Mouse (Mus musculus): ENCODE results near the gene Gm9117. TPM values are rescaled to one million over a fixed set of nuclear protein-coding genes. Genes with fewer than 3 reads are reported as not detected.

Gm9117 gene
- not detected in 2 replicates for polyA plus RNA-seq (2012; rRNA removed)

GRCm38 (mm10) chr3:93943443-93943842 lies at the start of gene Gm9117:
TSS of gene Gm9117 (minus strand) at chr3:93943543.

GRCm38 (mm10) chr3:93961214-93961613 lies 17.9 kb upstream of the Gm9117 start, which contains the start of gene Tdpoz5:
TSS of gene Tdpoz5 (minus strand) at chr3:93961314.

Other genes with a start within 250 kb of the Gm9117 start
- gene Gm5773, start 170.5 kb downstream of the Gm9117 start, polyA plus RNA-seq (2012; rRNA removed) = not detected in 2 replicates
- gene Tdpoz4, start 147.1 kb downstream of the Gm9117 start, polyA plus RNA-seq (2012; rRNA removed) = not detected in 2 replicates
- not detected in 2 replicates for gene Tdpoz3, start 117.5 kb downstream of the Gm9117 start, polyA plus RNA-seq (2012; rRNA removed)
- not detected in 2 replicates for gene Tdpoz5, start 17.8 kb upstream of the Gm9117 start, polyA plus RNA-seq (2012; rRNA removed)
- gene Gm9125, start 111.3 kb upstream of the Gm9117 start, polyA plus RNA-seq (2012; rRNA removed) = not detected in 2 replicates
- not detected in 2 replicates for gene Gm10697, start 129.1 kb upstream of the Gm9117 start, polyA plus RNA-seq (2012; rRNA removed)
- gene Gm10696, start 234.7 kb upstream of the Gm9117 start, polyA plus RNA-seq (2012; rRNA removed) = not detected in 2 replicates

All from liver, embryonic 14 days (tissue).